Mouse (Mus musculus) central nervous system, embryonic 11.5 days (tissue): ENCODE data around the gene Pex11b. TPM values are rescaled to one million over a fixed set of nuclear protein-coding genes. Genes with fewer than 3 reads are reported as not detected.

ENCODE experiments used
- polyA plus RNA-seq: library from polyadenylated mRNA; depleted of rRNA; stranded (reverse); fragments of >200 nt; gene quantifications from 2 replicates; pipeline ENCODE4 v1.2.3, GENCODE M21; 2012; rRNA removed

Pex11b gene
- 31.8 and 42.4 TPM in 2 replicates for polyA plus RNA-seq

GRCm38 (mm10) chr3:96634928-96635879 is at the start of gene Pex11b, which contains the start of gene Gm42957:
Gene Pex11b (plus strand): TSS chr3:96635376.
Gene Gm42957 (plus strand): TSS chr3:96635474.

DNA sequence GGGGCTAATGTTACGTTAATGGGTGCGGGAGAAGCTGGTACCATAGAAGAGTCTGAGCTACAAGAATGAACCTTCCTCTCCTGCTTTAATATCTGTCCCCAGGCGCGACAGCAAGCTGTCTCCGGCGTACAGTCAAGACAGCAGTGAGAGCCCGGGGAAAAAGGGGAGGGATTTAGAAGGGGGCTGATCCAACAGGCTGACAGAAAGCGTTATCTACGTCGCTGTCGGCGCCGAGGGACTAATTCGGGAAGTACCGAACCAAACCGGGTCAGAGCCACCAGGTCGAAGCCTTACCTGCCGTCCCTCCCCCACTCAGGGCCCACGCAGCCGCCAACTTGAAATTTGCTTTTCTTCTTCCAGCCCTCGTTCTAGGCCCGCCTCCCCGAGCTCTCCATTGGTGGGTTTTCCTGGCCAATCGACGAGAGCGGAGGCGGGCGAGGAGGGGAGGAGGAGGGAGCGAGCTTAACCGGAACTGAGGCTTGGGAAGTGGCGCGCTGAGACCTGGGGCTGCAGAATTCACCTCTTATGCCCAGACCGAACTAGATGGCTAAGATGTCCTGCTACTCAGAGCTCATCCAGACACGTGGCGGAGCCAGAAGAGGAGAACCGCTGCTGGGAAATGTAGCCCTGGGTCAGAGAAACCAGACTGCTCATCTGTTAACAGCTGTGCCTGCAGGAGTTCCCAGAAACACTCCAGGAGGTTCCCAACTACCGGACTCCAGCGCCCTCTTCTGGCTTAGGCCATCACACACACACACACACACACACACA is 41.2 kb upstream of the Pex11b start, which contains the start of gene Polr3gl:
Gene Polr3gl (minus strand): TSS at position 392 of the 771 bp plus-strand sequence.

DNA sequence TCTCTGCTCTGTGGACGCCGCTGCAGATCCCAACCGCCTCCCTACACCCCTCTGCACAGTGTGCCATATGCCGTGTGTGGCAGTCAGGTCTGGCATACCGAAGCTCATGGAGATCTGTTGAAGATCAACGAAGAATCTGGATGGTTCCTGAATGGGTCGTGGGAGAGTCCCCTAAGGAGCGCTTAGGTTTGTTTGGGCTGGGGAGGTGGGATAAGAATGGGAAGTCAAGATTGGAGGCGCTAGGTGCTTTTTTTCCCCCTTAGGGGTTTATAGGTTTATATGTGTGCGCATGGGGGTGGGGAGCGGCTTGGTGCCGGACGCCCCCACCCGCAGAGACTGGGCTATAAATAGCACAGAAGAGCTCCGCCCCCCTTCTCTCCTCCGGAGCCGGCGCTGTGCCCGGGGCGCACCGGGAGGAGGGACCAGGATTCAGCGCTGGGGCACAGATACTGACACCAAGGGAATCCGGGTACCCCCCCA is 38.9 kb upstream of the Pex11b start, which contains the start of gene Ankrd34a:
Gene Ankrd34a (plus strand): TSS at position 409 of the 480 bp plus-strand sequence.

DNA sequence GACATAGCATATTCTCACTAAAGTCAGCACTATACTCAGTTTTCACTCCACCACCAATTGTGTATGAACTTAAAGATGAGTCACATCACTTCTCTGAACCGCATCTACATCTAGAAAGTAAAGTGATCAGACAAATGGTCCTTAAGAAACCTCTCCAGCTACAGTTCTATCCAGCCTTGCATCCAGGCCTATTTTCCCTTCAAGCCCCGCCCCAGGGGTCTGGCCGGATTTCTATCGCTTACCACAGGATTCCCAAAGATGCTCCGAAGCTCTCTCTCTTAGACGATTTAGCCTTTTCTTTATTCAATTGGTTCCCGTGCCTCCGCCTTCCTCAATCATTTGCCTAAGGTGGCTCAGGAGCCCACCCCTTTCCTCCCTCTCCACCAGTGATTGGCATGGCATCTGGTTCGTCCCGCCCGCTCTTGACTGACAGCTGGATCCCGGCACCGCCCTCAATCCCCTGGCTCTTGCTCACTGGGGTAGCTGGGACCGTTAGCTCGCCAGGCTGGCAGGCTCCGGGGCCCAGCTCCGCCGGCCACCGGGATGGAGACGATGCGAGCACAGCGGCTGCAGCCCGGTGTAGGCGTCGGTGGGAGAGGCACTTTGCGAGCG is 34.4 kb upstream of the Pex11b start, which contains the start of gene Lix1l:
Gene Lix1l (plus strand): TSS at position 511 of the 612 bp plus-strand sequence.

GRCm38 (mm10) chr3:96629729-96630600 is 5.2 kb upstream of the Pex11b start, which contains the start of gene Rbm8a:
Gene Rbm8a (plus strand): TSS chr3:96629933.

GRCm38 (mm10) chr3:96645018-96645649 is 10.0 kb downstream of the Pex11b start, which contains the start of gene Itga10:
Gene Itga10 (plus strand): TSS chr3:96645584.

DNA sequence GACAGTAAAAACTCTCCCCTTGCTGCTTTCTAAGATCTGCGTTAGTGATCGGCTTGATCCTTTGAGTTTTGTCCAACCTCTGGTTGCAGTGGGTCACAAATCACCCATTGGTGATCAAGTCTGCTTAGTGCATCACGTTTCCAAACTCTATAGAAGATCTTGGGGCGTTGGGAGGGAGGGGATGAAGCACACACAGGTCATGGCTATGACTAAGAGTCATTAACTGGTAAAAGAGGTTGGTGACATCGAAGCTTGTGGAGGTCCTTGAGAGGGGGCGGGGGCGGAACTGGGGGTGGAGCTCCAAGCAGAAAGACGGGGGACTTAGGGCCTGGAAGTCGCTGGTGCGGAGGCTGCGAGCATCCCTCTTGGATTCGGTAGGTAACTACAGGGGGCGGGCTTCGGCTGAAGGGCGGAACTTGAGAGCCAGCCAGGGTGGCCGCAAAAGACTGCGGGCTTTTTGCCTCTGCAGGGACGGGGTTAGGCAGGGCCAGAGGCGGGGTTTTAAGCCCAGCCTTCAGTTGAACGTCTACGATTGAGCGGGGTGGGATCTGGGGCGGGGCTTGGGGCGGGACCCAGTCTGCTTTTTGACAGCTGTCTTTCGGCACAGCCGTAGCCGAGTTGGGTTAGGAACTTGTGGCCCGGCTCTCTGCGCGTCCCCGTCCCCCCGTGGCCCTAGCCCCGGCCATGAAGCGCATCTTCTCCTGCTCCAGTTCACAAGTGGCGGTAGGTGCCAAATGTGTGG is 34.7 kb downstream of the Pex11b start, which contains the start of gene Ankrd35:
Gene Ankrd35 (plus strand): TSS at position 405 of the 742 bp plus-strand sequence.

Other genes with a start within 250 kb of the Pex11b start
- 0.15 TPM in 1 of 2 replicates, not detected in the other for gene BC107364, start 183.1 kb upstream of the Pex11b start, polyA plus RNA-seq
- 0.40 and 3.0 TPM in 2 replicates for gene Hfe2, start 110.2 kb upstream of the Pex11b start, polyA plus RNA-seq
- 73.6 and 91.3 TPM in 2 replicates for gene Txnip, start 77.4 kb upstream of the Pex11b start, polyA plus RNA-seq
- 0.14 TPM in 1 of 2 replicates, not detected in the other for gene Gm16253, start 58.4 kb upstream of the Pex11b start, polyA plus RNA-seq
- gene Polr3gl, start 41.2 kb upstream of the Pex11b start, polyA plus RNA-seq = 50.0 and 107 TPM in 2 replicates
- gene Ankrd34a, start 38.7 kb upstream of the Pex11b start, polyA plus RNA-seq = 0.90 and 1.5 TPM in 2 replicates
- 54.6 and 65.6 TPM in 2 replicates for gene Lix1l, start 34.2 kb upstream of the Pex11b start, polyA plus RNA-seq
- gene Rbm8a, start 5.4 kb upstream of the Pex11b start, polyA plus RNA-seq = 100 and 226 TPM in 2 replicates
- 0.16 and 0.18 TPM in 2 replicates for gene Gm42957, start 98 bp downstream of the Pex11b start, polyA plus RNA-seq
- 4.2 and 5.3 TPM in 2 replicates for gene Itga10, start 10.2 kb downstream of the Pex11b start, polyA plus RNA-seq
- gene Ankrd35, start 34.8 kb downstream of the Pex11b start, polyA plus RNA-seq = 0.38 and 0.61 TPM in 2 replicates
- 43.0 and 57.1 TPM in 2 replicates for gene Pias3, start 61.0 kb downstream of the Pex11b start, polyA plus RNA-seq
- gene Nudt17, start 73.2 kb downstream of the Pex11b start, polyA plus RNA-seq = 7.9 and 10.1 TPM in 2 replicates
- 49.4 and 49.7 TPM in 2 replicates for gene Polr3c, start 92.3 kb downstream of the Pex11b start, polyA plus RNA-seq
- gene Rnf115, start 92.3 kb downstream of the Pex11b start, polyA plus RNA-seq = 24.5 and 40.5 TPM in 2 replicates
- 0.42 and 1.2 TPM in 2 replicates for gene Pdzk1, start 193.9 kb downstream of the Pex11b start, polyA plus RNA-seq
- gene Cd160, start 194.0 kb downstream of the Pex11b start, polyA plus RNA-seq = not detected in 2 replicates